Mouse (Mus musculus) mesoderm, embryonic 11.5 days (tissue): ENCODE results near the gene Tec.

Source experiments
- DNase-seq: peaks from one replicate; pipeline ENCODE4 v3.0.0-alpha.2; 2012; ENCODE audit warnings: low read depth, low spot score

Tec gene

DNA sequence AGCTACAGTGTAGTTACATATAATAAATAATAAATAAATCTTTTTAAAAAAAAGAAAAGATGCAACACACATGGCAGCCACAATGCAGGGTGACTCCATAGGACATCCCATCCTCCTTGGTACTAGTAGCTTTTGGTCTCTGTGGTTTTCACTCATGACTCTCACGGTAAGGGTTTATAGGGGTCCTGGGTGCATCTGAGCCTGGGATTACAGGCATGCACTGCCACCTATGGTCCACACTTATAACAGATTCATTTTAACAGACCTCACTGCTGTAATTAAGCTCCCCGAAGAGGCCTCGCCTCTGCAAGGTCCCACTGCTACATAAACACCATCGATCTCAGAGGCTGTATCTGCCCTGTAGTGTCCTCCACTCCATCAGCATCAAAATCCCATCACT, 82.8 kb downstream of the Tec start:
- DNase-seq: no peak

GRCm38 (mm10) chr5:72784719-72785118, 83.6 kb downstream of the Tec start:
- no peak for DNase-seq

GRCm38 (mm10) chr5:72783957-72784356, 84.3 kb downstream of the Tec start:
- no peak for DNase-seq

DNA sequence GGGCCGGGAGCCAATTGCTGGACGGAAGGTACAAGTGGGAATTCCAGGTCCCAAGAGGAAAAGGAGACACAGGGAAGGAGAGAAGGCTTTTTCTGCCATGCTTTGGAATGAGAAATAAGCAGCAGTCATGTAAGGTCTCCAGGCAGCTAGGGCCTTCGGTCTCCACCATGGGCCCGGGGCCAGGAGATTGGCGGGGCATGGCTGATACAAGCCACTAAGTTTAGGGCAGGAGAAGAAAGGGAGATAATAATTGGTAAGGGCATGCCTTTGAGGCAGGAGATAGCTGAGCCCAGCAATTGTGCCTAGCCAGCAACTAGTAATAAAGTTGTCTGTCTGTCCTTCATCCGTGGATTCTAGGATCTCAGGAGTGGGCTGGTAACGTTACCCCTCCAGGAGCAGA, 85.2 kb downstream of the Tec start:
- no peak for DNase-seq

DNA sequence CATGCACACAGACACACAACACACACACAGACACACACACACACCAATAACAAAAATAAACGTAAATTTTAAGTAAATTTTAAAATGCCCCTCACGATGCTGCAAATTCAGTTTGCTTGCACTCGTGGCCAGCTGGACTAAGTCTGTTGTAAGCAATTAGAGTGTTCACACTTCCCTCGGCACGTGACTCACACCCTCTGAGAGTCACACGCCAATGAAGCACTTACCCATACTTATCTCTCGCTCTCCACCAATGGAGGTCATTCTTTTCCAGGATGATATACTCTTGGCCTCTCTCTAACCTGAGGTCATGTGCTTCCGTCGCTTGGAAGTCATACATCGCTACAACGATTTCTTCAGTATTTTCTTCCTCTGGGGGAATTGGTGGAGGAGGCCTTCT, 86.5 kb downstream of the Tec start:
- DNase-seq: no peak

- DNase-seq: no peak
These were observed 91.7 kb downstream of the Tec start for GRCm38 (mm10) chr5:72776595-72776994.

DNA sequence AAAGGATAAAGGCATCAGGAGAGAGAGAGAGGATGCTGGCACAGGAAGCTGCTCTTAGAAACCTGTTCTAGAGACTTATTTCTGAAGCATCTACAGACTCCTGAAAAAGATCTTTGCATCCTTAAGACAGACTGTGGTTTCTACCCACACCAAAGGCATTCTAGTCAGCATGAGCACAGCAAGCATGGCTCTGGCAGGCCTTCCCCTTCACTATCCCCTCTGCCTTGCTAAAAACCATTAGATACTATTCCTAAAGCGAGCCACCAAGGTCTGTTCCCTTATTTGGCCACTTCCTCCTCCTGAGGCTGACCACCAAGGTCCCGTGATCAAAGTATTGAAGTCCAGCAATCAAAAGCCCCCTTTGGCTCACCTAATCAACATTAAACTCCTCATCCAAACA, 92.2 kb downstream of the Tec start:
- DNase-seq: no peak

- DNase-seq: no peak
These were observed 98.4 kb downstream of the Tec start for GRCm38 (mm10) chr5:72769841-72770240.

- DNase-seq: no peak
These were observed 104.7 kb downstream of the Tec start for GRCm38 (mm10) chr5:72763546-72763945.

- DNase-seq: no peak
These were observed 105.3 kb downstream of the Tec start for GRCm38 (mm10) chr5:72763025-72763424.

DNA sequence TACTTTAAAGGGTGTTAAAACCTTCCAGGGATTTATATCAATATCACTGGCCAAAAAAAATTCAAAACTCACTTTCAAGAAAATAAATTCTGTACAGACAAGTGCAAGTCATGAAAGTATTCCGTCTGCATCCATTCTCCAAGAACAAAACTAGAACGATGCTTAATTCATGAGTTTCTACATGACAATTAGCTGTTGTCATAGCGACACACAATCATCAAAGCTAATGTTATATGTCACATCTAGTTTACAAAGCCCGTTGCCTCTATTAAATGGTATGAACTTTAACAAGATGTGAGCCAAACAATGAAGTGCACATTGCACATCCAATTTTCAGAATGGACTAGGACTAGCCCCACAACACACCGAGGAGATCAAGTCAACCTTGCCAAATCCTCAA, 106.5 kb downstream of the Tec start:
- DNase-seq: no peak

GRCm38 (mm10) chr5:72761237-72761636, 107.0 kb downstream of the Tec start:
- no peak for DNase-seq

DNA sequence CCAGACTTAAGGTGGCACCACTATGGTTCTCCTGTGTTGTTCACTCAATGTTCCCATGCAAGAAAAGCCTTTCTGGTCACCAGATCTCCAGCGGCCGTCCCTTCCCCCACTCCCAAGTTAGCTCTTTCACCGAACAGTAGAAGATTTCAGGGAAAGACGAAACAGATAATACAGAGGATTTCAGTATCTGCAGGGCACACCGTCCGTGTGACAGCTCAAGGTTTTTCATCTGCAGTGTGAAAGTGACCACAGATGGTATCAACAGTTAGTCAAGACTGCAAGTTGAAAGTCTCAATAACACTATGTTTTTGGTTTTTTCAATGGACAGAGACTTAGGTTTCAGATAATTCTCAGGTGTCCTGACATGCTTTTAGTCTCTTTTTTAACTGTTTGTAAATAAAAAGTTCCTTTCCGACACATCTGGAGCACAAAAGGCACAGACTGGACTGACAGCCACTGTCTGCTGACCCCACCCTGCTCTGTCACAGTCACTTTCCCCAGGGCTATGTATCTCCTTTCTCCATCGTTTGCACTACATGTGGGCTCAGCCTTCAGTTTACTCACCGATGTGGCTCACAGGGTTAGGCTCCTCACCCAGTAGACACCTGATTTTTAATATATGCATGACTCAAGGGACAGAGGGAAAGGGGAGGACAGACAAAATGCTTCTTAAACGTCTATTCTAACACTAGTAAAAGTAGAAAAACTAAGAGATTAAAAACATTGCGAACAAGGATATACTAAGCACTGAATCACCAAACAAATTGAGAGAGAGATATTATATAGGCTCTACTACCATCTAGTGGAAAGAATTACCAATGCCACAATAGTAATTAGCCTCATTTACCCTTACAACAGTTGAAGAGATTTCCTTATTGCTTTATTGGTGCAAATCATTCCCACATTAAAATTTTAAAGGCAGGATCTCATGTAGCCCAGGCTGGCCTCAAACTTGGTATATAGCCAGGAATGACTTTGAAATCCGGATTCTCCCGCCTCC, 109.1 kb downstream of the Tec start:
- DNase-seq: no peak

GRCm38 (mm10) chr5:72757155-72757773, 111.0 kb downstream of the Tec start:
- DNase-seq: no peak

DNA sequence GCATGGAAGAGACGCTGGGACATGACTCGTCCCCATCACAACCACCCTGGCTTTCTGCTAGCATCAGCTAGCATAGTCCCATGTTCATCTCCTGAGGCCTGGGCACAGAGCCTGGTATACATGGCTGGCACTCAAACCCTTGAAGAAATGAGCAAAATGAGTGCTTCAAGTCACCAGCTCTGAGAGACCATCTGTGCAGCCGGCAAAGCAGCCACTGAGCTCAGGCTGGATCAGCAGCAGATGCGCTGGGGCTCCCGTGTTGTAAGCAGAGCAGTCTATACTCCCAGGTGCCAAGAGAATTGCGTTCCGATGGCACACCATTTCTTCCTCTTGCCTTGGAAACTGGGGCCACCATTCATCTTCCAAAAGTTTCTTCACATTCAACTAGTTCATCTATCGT, 112.3 kb downstream of the Tec start:
- DNase-seq: no peak

DNA sequence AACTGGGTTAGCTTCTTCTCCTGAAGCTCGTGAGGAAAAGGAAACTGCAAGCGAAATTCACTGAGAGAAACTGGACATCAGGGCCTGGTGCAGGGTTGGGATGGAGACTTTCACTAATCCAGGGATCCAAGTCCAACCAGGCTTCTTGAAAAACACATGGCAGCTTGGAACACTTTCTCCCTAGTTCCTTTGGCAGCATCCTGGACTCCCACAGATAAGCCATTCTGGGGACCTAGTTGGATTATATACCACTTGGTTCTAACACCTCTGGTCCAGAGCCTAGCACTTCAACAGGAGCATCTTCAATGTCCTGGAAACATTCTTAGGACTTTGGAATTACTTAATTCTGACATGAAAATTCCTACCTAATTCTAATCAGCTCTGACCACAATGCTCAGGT, 113.2 kb downstream of the Tec start:
- DNase-seq: no peak

GRCm38 (mm10) chr5:72752585-72752984, 115.7 kb downstream of the Tec start, which contains the start of gene Txk:
TSS of gene Txk (minus strand) at chr5:72752777.
- no peak for DNase-seq

DNA sequence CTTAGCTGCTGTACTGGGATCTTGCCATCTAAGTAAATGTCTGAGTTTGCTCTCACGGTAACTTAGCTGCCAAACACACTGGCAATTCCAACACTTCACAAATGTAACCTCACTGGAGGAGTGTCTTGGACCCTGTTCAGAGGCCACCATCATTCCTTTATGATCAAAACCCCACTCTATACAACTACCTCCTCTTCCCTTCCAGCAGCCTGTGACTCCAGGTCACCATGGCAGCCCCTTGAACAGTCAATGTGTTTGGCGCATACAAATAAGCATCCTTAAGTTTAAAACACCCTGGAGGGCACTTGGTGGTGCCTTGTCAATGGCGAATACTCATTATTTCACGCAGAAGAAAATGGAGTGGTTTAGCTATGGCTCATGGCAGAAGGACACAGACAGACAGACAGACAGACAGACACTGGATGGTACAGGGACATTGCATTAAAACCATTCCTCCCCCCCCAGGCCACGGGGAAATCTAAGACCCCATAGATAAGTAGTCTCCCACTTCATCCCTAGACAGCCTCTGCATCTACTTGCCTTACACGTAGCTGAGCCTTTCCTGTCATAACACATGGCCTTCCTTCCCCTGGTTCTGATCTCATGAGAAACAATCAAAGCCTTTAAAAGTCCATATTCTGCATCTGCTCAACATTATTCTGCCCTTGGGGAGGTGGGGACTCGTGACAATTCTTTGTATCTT, 117.1 kb downstream of the Tec start:
- no peak for DNase-seq

DNA sequence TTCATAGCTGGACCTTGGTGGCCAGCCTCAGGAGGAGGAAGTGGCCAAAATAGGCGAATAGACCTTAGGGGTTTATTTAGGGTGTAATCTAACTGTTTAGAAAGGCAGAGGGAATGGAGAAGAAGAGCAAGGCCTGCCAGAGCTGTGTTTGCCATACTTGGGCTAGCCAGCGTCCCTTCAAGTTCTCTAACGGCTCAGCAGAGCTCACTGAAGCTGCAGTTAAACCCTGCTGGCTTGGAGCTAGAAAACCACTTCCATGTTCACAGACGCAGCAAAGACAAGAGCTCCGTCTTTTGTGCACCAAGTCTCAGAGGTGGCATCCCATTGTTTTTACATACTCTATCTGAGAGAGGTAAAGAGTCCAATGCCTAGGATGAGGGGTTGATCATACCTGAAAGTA, 118.1 kb downstream of the Tec start:
- DNase-seq: no peak

DNA sequence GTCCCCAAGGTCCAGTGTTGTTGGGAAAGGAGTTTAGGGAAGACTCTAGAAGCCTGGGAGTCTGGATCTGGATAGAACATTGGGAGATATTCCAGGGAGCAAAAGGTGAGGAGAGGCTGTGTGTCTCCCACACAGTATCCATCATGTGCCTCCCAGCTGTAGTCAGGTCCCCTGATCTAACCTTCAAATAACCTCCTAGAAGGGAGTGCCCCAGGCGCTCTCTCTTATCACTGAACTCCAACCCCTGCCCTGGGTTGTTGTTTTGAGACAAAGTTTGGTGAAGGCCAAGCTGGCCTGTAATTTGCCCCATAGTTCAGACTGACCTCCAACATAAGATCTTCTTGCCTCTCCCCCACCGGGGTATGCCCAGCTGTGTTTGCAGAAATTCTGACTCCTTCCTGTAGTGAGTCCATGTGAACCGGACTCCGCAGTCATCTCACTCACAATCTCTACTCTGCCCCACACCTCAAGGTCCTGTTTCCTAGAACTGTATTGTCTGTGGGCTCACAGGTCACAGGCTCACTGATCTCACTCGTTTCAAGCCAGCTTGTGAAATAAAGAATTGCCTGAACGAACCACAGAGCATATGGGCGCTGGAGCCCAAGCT, 119.5 kb downstream of the Tec start:
- DNase-seq: no peak

DNA sequence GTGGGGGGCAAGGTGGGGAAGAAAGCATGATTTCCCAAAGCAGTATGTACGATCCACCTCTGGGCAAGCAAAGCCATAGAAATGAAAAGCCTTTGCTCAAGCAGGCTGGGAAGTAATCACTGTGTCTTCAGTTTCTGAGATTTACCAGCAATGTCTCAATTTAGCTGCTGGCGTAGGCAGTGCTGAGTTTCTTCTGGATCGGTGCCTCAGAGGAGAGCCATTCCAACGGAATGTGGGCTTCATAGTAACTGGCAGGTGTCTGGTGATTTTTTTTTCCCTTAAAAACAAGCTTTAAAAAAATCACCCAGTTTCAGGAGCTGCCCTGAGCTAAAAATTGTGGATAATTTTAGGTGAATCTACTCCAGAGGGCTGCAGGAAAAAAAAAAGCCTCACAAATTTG, 120.9 kb downstream of the Tec start:
- no peak for DNase-seq

GRCm38 (mm10) chr5:72746461-72746860, 121.8 kb downstream of the Tec start:
- DNase-seq: no peak
